Mouse (Mus musculus): ENCODE results near the gene Igf1r. TPM values are rescaled to one million over a fixed set of nuclear protein-coding genes. Genes with fewer than 3 reads are reported as not detected.
A peak's percentile ranks its signal among the peaks of the same experiment; 100 is the strongest.
"Not testable (repeated sequence)": the region's sequence is repeated elsewhere in the genome, so short reads cannot be mapped to it uniquely, and the experiment has no call there.

The Igf1r gene
- polyA plus RNA-seq, 1 experiment from 2014 or later = 10.2 TPM

DNA sequence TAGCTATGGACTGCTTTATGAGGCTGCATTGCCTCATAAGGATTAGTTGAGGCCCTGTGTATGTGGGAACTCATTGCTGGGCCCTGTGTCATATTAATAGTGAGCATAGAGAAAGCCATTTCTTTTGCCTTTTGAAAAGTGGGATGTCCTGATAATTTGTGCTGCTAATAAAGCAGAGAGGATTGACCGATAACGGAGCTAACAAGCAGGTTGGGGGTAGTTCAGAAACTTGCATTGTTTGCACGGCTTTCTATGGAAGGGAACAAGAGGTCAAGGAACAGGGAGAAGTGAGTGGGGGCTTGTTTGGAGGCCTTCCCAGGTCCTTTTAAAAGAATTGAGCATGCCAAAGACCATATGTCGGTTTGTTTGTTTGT lies 325.3 kb downstream of the Igf1r start:
- DNase-seq (ENCODE audit: low spot score) (no peak), ATAC-seq (replicated peaks; ENCODE audit: low FRiP score) (no peak)
- H3K27me3 ChIP-seq (replicated peaks; ENCODE audit: control insufficient read depth, insufficient read depth, low read length) = peaks cover 8% of the 10 kb centered on the region
- no peak overlapping the region for H3K27ac ChIP-seq (ENCODE audit: low read depth, low read length)
- H3K4me3 ChIP-seq (ENCODE audit: low read depth, low read length) = no peak overlapping the region
- H3K9ac ChIP-seq (ENCODE audit: low read depth, low read length) = no peak overlapping the region
- WGBS = 73% methylated on average over 4 of the region's 4 CpGs
- no peaks in the 10 kb centered on the region for H3K36me3 ChIP-seq (ENCODE audit: control insufficient read depth, insufficient read depth, low read length)
- no peak overlapping the region for H3K4me2 ChIP-seq
- H3K9me3 ChIP-seq (ENCODE audit: control insufficient read depth, low read length) = no peaks in the 10 kb centered on the region
- H3K4me1 ChIP-seq (replicated peaks; ENCODE audit: control insufficient read depth, insufficient read depth, low read length) = peaks cover 10% of the 10 kb centered on the region

DNA sequence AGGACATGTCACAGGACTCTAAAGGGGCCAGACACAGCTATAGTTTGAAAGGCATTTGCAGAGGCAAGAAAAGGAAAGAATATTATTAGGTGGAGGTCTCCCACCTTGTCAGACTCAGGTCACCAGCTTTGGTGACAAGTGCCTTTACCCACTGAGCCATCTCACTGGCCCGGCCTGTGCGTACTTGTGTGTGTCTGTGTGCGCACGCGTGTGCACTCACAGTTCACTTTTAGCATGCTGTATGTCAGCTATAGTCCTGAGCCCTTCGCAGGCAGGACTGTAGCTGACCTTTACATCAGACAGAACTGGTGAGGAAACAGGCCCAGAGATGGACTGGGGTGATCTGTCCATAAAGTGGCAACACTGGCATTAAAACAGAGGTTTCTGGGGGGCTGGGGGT lies 325.8 kb downstream of the Igf1r start:
- Histone ChIP-seq H3K9ac (ENCODE audit: low read depth, low read length) (no peak overlapping the region), H3K4me2 (no peak overlapping the region), H3K4me3 (ENCODE audit: low read depth, low read length) (no peak overlapping the region), H3K36me3 (ENCODE audit: control insufficient read depth, insufficient read depth, low read length) (no peaks in the 10 kb centered on the region), H3K4me1 (replicated peaks; ENCODE audit: control insufficient read depth, insufficient read depth, low read length) (peaks cover 10% of the 10 kb centered on the region), H3K27me3 (replicated peaks; ENCODE audit: control insufficient read depth, insufficient read depth, low read length) (peaks cover 8% of the 10 kb centered on the region), H3K9me3 (ENCODE audit: control insufficient read depth, low read length) (no peaks in the 10 kb centered on the region), H3K27ac (ENCODE audit: low read depth, low read length) (no peak overlapping the region)
- ATAC-seq (replicated peaks; ENCODE audit: low FRiP score) (no peak), DNase-seq (ENCODE audit: low spot score) (no peak)
- 92% methylated on average over 6 of the region's 6 CpGs for WGBS

DNA sequence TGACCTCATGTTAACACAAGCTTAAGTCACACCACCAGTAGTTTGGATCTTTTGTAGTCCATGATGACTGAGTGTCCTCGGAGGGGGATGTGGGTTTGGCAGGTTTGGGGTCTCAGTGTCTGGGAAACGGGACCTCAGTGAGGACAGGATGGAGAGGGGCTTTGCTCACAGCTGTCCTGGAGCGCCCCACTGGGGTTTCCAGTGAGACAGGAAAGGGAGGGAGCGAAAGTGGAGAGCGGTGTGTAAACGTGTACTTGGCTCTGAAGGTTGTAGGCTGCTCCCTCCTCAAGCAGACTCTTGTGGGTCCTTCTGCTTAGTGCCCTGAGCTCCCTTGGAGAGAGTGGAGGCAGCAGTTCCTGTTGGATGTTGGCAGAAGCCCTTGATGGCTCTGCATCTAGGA lies 326.3 kb downstream of the Igf1r start:
- Histone ChIP-seq H3K9ac (ENCODE audit: low read depth, low read length) (no peak overlapping the region), H3K27ac (ENCODE audit: low read depth, low read length) (no peak overlapping the region), H3K36me3 (ENCODE audit: control insufficient read depth, insufficient read depth, low read length) (no peaks in the 10 kb centered on the region), H3K9me3 (ENCODE audit: control insufficient read depth, low read length) (no peaks in the 10 kb centered on the region), H3K4me1 (replicated peaks; ENCODE audit: control insufficient read depth, insufficient read depth, low read length) (peaks cover 10% of the 10 kb centered on the region), H3K27me3 (replicated peaks; ENCODE audit: control insufficient read depth, insufficient read depth, low read length) (peaks cover 8% of the 10 kb centered on the region), H3K4me3 (ENCODE audit: low read depth, low read length) (no peak overlapping the region), H3K4me2 (no peak overlapping the region)
- ATAC-seq (replicated peaks; ENCODE audit: low FRiP score) (no peak), DNase-seq (ENCODE audit: low spot score) (no peak)
- WGBS = 75% methylated on average over 6 of the region's 6 CpGs

DNA sequence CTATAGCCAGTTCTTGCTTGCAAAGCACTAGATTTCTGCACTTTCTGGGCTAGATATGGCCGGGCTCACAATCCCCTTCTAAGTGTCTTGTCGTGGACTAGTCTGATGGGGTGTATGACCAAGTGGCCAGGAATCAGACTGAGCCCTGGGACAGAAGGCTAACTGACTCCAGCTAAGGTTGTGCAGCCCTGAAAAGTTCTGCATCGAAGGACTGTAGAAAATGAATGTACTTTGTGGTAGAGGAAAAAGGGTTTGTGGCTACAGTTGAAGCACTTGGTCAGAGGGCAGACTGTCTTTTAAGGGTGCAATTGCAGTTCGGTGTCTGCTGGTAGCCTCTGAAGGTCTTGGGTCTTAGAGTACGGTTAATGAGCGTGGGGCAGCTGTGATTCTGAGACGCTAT lies 326.9 kb downstream of the Igf1r start:
- Histone ChIP-seq H3K27me3 (replicated peaks; ENCODE audit: control insufficient read depth, insufficient read depth, low read length) (peaks cover 8% of the 10 kb centered on the region), H3K36me3 (ENCODE audit: control insufficient read depth, insufficient read depth, low read length) (no peaks in the 10 kb centered on the region), H3K27ac (ENCODE audit: low read depth, low read length) (no peak overlapping the region), H3K9ac (ENCODE audit: low read depth, low read length) (no peak overlapping the region), H3K9me3 (ENCODE audit: control insufficient read depth, low read length) (no peaks in the 10 kb centered on the region), H3K4me3 (ENCODE audit: low read depth, low read length) (no peak overlapping the region), H3K4me1 (replicated peaks; ENCODE audit: control insufficient read depth, insufficient read depth, low read length) (peaks cover 10% of the 10 kb centered on the region), H3K4me2 (no peak overlapping the region)
- no peak for ATAC-seq (replicated peaks; ENCODE audit: low FRiP score)
- no peak for DNase-seq (ENCODE audit: low spot score)
- WGBS = 80% methylated on average over 7 of the region's 7 CpGs

DNA sequence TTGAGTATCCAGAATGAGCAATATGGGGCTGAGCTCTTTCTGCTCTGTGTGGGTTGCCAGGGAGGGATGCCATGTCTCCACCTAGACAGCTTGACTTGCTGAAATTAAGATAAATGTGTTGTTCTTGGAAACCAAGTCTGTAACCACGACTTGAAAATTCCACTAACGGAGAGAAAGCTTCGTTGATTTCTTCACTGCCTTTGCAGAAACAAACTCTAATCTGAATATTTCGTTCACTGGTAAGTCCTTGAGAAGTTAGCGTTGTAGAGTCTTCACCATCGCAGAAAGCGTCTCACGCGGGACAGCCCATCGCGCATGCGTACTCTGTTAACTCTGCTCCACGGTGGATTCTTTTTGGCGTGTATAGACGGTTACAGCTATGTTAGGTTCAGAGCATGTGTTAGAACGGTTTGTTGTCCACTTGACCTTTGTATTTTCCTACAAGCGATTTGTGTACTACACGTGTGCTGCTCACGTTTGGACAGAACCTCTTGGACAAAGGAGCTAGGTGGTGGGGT lies 327.8 kb downstream of the Igf1r start:
- Histone ChIP-seq H3K9ac (ENCODE audit: low read depth, low read length) (no peak overlapping the region), H3K27ac (ENCODE audit: low read depth, low read length) (no peak overlapping the region), H3K4me2 (no peak overlapping the region), H3K27me3 (replicated peaks; ENCODE audit: control insufficient read depth, insufficient read depth, low read length) (peaks cover 8% of the 10 kb centered on the region), H3K9me3 (ENCODE audit: control insufficient read depth, low read length) (no peaks in the 10 kb centered on the region), H3K36me3 (ENCODE audit: control insufficient read depth, insufficient read depth, low read length) (no peaks in the 10 kb centered on the region), H3K4me3 (ENCODE audit: low read depth, low read length) (no peak overlapping the region), H3K4me1 (replicated peaks; ENCODE audit: control insufficient read depth, insufficient read depth, low read length) (peaks cover 9% of the 10 kb centered on the region)
- DNase-seq (ENCODE audit: low spot score) = no peak
- no peak for ATAC-seq (replicated peaks; ENCODE audit: low FRiP score)
- WGBS = 88% methylated on average over 19 of the region's 19 CpGs

DNA sequence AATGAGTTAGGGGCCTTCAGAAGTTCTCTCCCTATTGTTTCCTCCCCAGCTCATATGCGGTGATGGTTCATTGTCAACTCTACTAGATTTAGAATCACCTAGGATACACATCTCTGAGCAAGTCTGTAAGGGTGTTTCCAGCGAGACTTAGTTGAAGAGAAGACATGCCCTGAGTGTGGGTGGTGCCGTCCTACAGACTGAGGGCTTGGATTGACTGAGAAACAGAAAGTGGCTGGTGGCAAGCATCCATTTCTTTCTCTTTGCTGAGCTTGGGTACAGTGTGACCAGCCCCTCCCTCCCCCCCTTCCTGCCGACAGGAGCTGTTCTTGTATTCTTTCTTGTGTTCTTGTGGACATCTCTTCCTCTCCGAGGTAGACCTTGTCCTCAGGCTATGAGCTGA lies 328.7 kb downstream of the Igf1r start:
- Histone ChIP-seq H3K4me1 (replicated peaks; ENCODE audit: control insufficient read depth, insufficient read depth, low read length) (no peaks in the 10 kb centered on the region; the same call in 1 of the 2 replicates), H3K27me3 (replicated peaks; ENCODE audit: control insufficient read depth, insufficient read depth, low read length) (peaks cover 6% of the 10 kb centered on the region), H3K27ac (ENCODE audit: low read depth, low read length) (no peak overlapping the region), H3K4me2 (no peak overlapping the region), H3K9me3 (ENCODE audit: control insufficient read depth, low read length) (no peaks in the 10 kb centered on the region), H3K9ac (ENCODE audit: low read depth, low read length) (no peak overlapping the region), H3K36me3 (ENCODE audit: control insufficient read depth, insufficient read depth, low read length) (no peaks in the 10 kb centered on the region), H3K4me3 (ENCODE audit: low read depth, low read length) (no peak overlapping the region)
- WGBS = 64% methylated on average over 5 of the region's 5 CpGs
- ATAC-seq (replicated peaks; ENCODE audit: low FRiP score) (no peak), DNase-seq (ENCODE audit: low spot score) (no peak)

DNA sequence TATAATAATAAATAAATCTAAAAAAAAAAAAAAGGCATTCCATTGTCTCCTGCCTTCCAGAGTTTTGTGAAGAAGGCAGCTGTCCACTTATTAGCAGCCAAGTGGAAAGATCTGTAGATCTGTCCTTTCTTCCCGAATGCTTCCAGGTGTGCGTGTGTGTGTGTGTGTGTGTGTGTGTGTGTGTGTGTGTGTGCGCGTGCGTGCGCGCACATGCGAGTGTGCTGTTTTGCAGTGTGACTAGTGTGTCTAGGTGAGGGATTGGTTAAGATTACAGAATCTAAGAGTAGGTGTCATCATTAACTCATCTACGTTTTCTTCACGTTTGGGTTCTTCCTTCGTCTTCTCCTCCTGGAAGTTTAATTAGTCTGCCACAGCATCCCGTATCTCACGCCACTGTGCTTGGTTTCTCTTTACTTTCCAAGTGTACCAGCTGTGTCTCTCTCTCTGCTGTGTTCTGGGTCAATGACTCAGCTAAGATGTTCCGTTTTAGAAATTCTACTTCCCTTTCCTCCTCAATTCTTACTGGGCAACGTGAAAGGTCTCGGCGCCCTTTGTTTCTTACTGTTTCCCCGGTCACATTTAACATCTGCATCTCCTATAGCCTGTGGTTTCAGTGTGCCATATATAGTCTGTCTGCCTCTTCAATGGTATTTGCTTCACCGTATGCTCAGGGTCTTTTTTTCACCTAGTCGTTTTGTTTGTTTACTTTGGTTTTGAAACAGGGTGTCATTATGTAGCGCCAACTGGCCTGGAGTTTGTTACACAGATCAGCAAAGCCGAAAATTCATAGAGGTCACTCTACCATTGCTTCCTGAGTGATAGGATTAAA lies 329.9 kb downstream of the Igf1r start:
- no peaks in the 10 kb centered on the region for H3K27me3 ChIP-seq (replicated peaks; ENCODE audit: control insufficient read depth, insufficient read depth, low read length)
- peak overlapping the region; percentile 19; the same call in 1 of the 2 replicates for H3K27ac ChIP-seq (ENCODE audit: low read depth, low read length)
- no peak for DNase-seq (ENCODE audit: low spot score)
- 70% methylated on average over 22 of the region's 22 CpGs for WGBS
- H3K36me3 ChIP-seq (ENCODE audit: control insufficient read depth, insufficient read depth, low read length) = no peaks in the 10 kb centered on the region
- no peak for ATAC-seq (replicated peaks; ENCODE audit: low FRiP score)
- H3K4me3 ChIP-seq (ENCODE audit: low read depth, low read length) = no peak overlapping the region
- H3K4me1 ChIP-seq (replicated peaks; ENCODE audit: control insufficient read depth, insufficient read depth, low read length) = no peaks in the 10 kb centered on the region
- no peak overlapping the region for H3K9ac ChIP-seq (ENCODE audit: low read depth, low read length)
- H3K9me3 ChIP-seq (ENCODE audit: control insufficient read depth, low read length) = no peaks in the 10 kb centered on the region
- H3K4me2 ChIP-seq = no peak overlapping the region

DNA sequence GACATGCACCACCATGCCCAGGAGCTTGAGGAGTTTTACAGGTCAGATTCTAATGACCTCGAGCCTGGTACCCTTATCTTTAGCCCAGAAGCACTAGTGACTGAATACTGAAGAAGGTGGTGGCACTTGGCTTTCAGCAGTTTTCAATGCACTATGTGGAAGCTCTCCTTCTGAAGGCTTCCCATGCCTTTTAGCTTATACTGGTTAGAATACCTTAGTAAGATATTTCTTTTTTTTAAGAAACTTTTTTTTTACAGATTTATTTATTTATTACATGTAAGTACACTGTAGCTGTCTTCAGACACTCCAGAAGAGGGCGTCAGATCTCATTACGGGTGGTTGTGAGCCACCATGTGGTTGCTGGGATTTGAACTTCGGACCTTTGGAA lies 330.5 kb downstream of the Igf1r start:
- WGBS = 67% methylated on average over 4 of the region's 4 CpGs
- not testable (repeated sequence) for DNase-seq (ENCODE audit: low spot score); H3K36me3 ChIP-seq (ENCODE audit: control insufficient read depth, insufficient read depth, low read length); H3K4me2 ChIP-seq; H3K4me3 ChIP-seq (ENCODE audit: low read depth, low read length); H3K4me1 ChIP-seq (replicated peaks; ENCODE audit: control insufficient read depth, insufficient read depth, low read length); H3K9ac ChIP-seq (ENCODE audit: low read depth, low read length); H3K9me3 ChIP-seq (ENCODE audit: control insufficient read depth, low read length); H3K27me3 ChIP-seq (replicated peaks; ENCODE audit: control insufficient read depth, insufficient read depth, low read length); ATAC-seq (replicated peaks; ENCODE audit: low FRiP score)
- peak overlapping the region; percentile 19; the same call in 1 of the 2 replicates for H3K27ac ChIP-seq (ENCODE audit: low read depth, low read length)

Data from liver, embryonic 11.5 days (tissue).